Mouse (Mus musculus) hindbrain, embryonic 14.5 days (tissue): ENCODE results near the gene Erh. TPM values are rescaled to one million over a fixed set of nuclear protein-coding genes. Genes with fewer than 3 reads are reported as not detected.

Source experiments
- ATAC-seq: fragments of 200-750 bp; cut with Nextera tagmentation; 2 replicates; pipeline ENCODE4 v1.8.0; 2017; ENCODE audit warnings: moderate number of reproducible peaks, mild to moderate bottlenecking, moderate TSS enrichment, moderate library complexity; ENCODE audit not compliant: low FRiP score
- DNase-seq: peaks from one replicate; pipeline ENCODE4 v3.0.0-alpha.2; 2015; ENCODE audit warnings: low spot score
- H3K27ac ChIP-seq: fragments of 300-500 bp; sonication (generic); 2 replicates; pipeline ENCODE4 v1.5.1; 2014; ENCODE audit warnings: mild to moderate bottlenecking, moderate library complexity
- H3K27me3 ChIP-seq: fragments of 300-500 bp; sonication (generic); 2 replicates; pipeline ENCODE4 v1.6.1; 2014; ENCODE audit warnings: mild to moderate bottlenecking, low read length, mixed read lengths; ENCODE audit not compliant: control insufficient read depth, insufficient read depth
- H3K36me3 ChIP-seq: fragments of 300-500 bp; sonication (generic); replicated peaks from 2 replicates; pipeline ENCODE4 v1.6.1; 2014; ENCODE audit not compliant: control insufficient read depth, insufficient read depth
- H3K4me1 ChIP-seq: fragments of 300-500 bp; sonication (generic); replicated peaks from 2 replicates; pipeline ENCODE4 v1.6.1; 2014; ENCODE audit warnings: antibody characterized with exemption, low read length, mixed read lengths; ENCODE audit not compliant: control insufficient read depth, insufficient read depth
- H3K4me2 ChIP-seq: fragments of 300-500 bp; sonication (generic); replicated peaks from 2 replicates; pipeline ENCODE4 v1.6.1; 2014; ENCODE audit warnings: mild to moderate bottlenecking, moderate library complexity
- H3K4me3 ChIP-seq: fragments of 300-500 bp; sonication (generic); replicated peaks from 2 replicates; pipeline ENCODE4 v1.5.1; 2014; ENCODE audit warnings: mild to moderate bottlenecking, low read length
- H3K9ac ChIP-seq: fragments of 300-500 bp; sonication (generic); 2 replicates; pipeline ENCODE4 v1.6.1; 2014
- H3K9me3 ChIP-seq: fragments of 300-500 bp; sonication (generic); 2 replicates; pipeline ENCODE4 v1.6.1; 2016; ENCODE audit warnings: low read length; ENCODE audit not compliant: control insufficient read depth
- WGBS: fragments of 180-500 bp; shearing (Covaris S2); extraction: QIAGEN DNeasy Blood & Tissue Kit; methylation state at CpG from one replicate; pipeline ENCODE4 v1.1.7; 2014; 5-methylcytosine and 5-hydroxymethylcytosine counted together
- polyA plus RNA-seq: library from polyadenylated mRNA; unstranded; fragments of >200 nt; fragmentation: Nextera tagmentation; extraction: Ambion mirVana; gene quantifications from 2 replicates; pipeline ENCODE4 v1.2.1, GENCODE M21; 2014

Erh gene
- 228 and 237 TPM in 2 replicates for polyA plus RNA-seq

DNA sequence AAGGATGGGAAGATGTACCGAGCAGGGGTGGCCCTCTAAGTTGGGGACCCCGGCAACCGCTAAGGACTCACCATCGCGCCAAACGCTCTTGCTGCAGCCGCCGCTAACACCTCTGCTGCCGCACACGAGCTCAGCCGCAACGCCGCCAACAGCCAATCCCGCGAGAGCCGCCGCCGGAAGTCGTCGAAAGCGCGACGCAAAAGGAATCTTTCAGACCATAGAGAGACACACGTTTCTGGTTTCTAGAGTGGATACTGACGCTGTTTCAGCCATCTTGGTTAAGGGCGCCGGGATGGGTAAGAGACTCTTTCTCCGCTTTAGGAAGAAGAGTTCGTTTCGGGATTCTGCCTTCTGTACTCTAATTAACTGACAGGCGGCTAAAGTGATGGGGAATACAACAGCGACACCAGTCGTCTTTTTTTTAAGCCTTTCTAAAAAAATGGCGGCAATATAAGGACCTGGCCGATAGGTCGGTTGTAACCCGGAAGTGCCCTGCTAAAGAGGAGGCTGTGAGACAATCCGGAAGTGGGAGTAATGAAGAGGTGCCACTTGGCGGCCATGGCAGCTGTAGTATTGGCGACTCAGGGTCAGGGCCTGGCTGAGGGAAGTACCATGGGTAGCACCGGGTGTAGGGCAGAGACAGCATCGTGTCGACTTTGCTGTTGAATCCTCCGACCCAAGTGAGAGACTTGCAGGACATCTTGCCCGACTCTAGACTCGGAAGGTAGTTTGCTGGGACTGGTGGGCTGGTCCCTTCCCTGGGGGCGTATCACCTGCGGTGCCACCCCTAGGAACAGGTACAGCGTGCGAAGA, at the start of gene Erh, which contains the start of gene Slc39a9:
TSS of gene Erh (minus strand) at position 649 of the 813 bp plus-strand sequence.
TSS of gene Slc39a9 (plus strand) at position 191 of the 813 bp plus-strand sequence.
- DNase-seq = peak; percentile 94
- Histone ChIP-seq H3K27me3 (no peaks in the 10 kb centered on the region), H3K27ac (peak within 1 kb of the TSS; percentile 87), H3K9me3 (no peaks in the 10 kb centered on the region), H3K4me2 (peak within 1 kb of the TSS; percentile 89), H3K9ac (peak within 1 kb of the TSS; percentile 93), H3K4me1 (peaks cover 42% of the 10 kb centered on the region), H3K36me3 (peaks cover 38% of the 10 kb centered on the region), H3K4me3 (peak within 1 kb of the TSS; percentile 81)
- ATAC-seq = peak; percentile 96
- under 1% methylated on average over 50 of the region's 50 CpGs for WGBS

GRCm38 (mm10) chr12:80693700-80694099, 49.6 kb upstream of the Erh start:
- 49% methylated on average over 2 of the region's 2 CpGs for WGBS
- no peak for DNase-seq
- H3K9me3 ChIP-seq = no peaks in the 10 kb centered on the region
- no peak overlapping the region for H3K27ac ChIP-seq
- peaks cover 44% of the 10 kb centered on the region for H3K27me3 ChIP-seq
- H3K9ac ChIP-seq = no peak overlapping the region
- ATAC-seq = no peak
- H3K4me1 ChIP-seq = peaks cover 14% of the 10 kb centered on the region; the same call in 1 of the 2 replicates
- H3K4me2 ChIP-seq = no peak overlapping the region
- H3K4me3 ChIP-seq = no peak overlapping the region
- no peaks in the 10 kb centered on the region for H3K36me3 ChIP-seq

DNA sequence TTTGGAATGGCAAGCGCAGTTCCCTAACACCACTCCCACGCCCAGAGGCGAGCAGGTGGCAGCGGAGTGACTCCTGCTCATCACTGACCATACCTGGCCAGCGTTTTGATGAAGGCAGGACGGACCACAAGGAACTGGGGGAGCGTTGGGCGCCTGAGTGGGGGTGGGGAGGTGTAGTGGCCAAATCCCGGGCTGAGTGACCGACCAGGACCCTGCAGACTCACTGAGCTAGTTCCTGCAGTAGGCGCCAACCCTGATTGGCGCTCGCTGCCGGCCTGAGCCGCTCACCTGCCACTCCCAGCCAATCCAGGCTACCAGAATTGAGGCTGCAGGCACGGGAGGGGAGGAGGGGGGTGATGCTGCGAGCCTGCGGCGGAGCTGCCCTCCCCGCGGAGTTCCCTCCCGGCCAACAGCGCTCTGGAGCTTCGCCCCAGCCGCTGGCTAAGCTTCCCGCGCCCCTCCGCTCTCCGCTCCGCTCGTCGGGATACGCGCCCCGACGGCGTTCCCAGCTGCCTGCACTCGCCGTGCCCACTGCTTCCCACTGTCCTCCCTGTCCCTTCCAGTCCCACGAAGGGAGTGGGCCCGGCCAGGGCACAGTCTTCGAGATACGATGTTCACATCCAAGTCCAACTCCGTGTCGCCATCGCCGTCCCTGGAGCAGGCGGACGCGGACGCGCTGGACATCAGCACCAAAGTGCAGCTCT, 48.3 kb upstream of the Erh start, which contains the start of gene Plekhd1:
TSS of gene Plekhd1 (plus strand) at position 323 of the 704 bp plus-strand sequence.
- Histone ChIP-seq H3K36me3 (no peaks in the 10 kb centered on the region), H3K9me3 (no peaks in the 10 kb centered on the region), H3K4me1 (peaks cover 14% of the 10 kb centered on the region; the same call in 1 of the 2 replicates), H3K4me2 (peak within 1 kb of the TSS; percentile 52), H3K4me3 (peak within 1 kb of the TSS; percentile 35), H3K9ac (peak within 1 kb of the TSS; percentile 45; the same call in 1 of the 2 replicates), H3K27ac (no peak within 1 kb of the TSS), H3K27me3 (peaks cover 44% of the 10 kb centered on the region)
- DNase-seq = no peak
- peak; percentile 57; the same call in 1 of the 2 replicates for ATAC-seq
- WGBS = 1% methylated on average over 51 of the region's 52 CpGs

GRCm38 (mm10) chr12:80691671-80692091, 47.5 kb upstream of the Erh start:
- H3K27ac ChIP-seq = no peak overlapping the region
- DNase-seq = no peak

DNA sequence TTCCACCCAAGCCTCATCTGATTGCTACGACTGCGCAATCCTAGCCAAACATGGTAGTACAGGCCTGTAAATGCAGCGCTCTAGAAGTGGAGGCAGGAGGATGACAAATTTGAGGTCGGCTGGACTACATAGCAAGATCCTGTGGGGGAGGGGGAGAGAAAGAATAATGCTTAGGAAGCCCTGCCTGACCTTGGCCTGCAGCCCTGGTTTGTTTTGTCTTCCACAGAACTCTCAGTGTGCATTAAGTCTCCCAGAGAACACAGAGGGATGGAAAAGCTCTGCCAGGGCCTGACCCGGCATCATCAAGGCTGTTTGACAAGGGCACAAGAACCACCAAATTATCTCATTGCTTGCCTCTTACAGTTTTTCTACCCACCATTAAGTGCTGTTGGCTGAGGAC, 45.6 kb upstream of the Erh start:
- H3K4me2 ChIP-seq = no peak overlapping the region
- ATAC-seq (no peak), DNase-seq (no peak)
- peaks cover 42% of the 10 kb centered on the region for H3K27me3 ChIP-seq
- peaks cover 14% of the 10 kb centered on the region; the same call in 1 of the 2 replicates for H3K4me1 ChIP-seq
- H3K4me3 ChIP-seq = no peak overlapping the region
- no peaks in the 10 kb centered on the region for H3K36me3 ChIP-seq
- H3K9me3 ChIP-seq = no peaks in the 10 kb centered on the region
- no peak overlapping the region for H3K27ac ChIP-seq
- WGBS = 51% methylated on average over 5 of the region's 5 CpGs
- no peak overlapping the region for H3K9ac ChIP-seq

More at GRCm38 (mm10) chr12:80691671-80692091, 47.5 kb upstream of the Erh start:
- peak overlapping the region; percentile 52 for H3K4me2 ChIP-seq
- H3K27me3 ChIP-seq = peaks cover 44% of the 10 kb centered on the region
- no peak overlapping the region for H3K9ac ChIP-seq
- H3K4me1 ChIP-seq = peaks cover 14% of the 10 kb centered on the region; the same call in 1 of the 2 replicates
- H3K36me3 ChIP-seq = no peaks in the 10 kb centered on the region
- ATAC-seq = no peak
- no peaks in the 10 kb centered on the region for H3K9me3 ChIP-seq
- peak overlapping the region; percentile 35; the same call in 1 of the 2 replicates for H3K4me3 ChIP-seq
- WGBS = 16% methylated on average over 12 of the region's 12 CpGs

DNA sequence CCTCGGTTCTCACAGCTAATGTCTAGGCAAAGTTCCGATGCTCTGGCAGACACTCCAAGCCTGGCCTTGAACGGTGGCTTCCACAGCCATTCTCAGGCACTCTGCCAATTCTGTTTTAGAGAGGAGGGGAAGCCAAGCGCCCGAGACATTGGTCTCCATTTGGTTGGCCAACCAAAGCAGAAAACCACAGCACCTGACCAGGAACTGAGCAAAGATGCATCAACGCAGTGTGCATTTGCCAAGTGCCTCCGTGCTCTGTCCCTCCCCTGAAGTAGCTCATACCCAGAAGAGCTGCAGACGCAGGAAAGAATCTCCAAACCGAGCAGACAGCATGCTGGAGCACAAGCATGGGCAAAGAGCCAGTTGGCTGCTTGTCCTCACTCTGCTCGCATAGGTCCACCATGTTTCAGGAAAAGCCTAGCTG, 43.7 kb upstream of the Erh start:
- ATAC-seq (no peak), DNase-seq (peak; percentile 66)
- Histone ChIP-seq H3K9ac (no peak overlapping the region), H3K27me3 (peaks cover 23% of the 10 kb centered on the region), H3K27ac (no peak overlapping the region), H3K36me3 (no peaks in the 10 kb centered on the region), H3K4me3 (no peak overlapping the region), H3K4me1 (peaks cover 10% of the 10 kb centered on the region; the same call in 1 of the 2 replicates), H3K9me3 (no peaks in the 10 kb centered on the region), H3K4me2 (no peak overlapping the region)
- WGBS = 63% methylated on average over 10 of the region's 10 CpGs

GRCm38 (mm10) chr12:80684316-80684715, 40.2 kb upstream of the Erh start:
- no peak overlapping the region for H3K27ac ChIP-seq
- WGBS = 75% methylated on average over 3 of the region's 3 CpGs
- no peak for ATAC-seq
- no peak for DNase-seq
- no peak overlapping the region for H3K4me2 ChIP-seq
- H3K36me3 ChIP-seq = peaks cover 7% of the 10 kb centered on the region; the same call in 1 of the 2 replicates
- no peak overlapping the region for H3K9ac ChIP-seq
- H3K9me3 ChIP-seq = no peaks in the 10 kb centered on the region
- no peaks in the 10 kb centered on the region for H3K4me1 ChIP-seq
- H3K4me3 ChIP-seq = no peak overlapping the region
- no peaks in the 10 kb centered on the region for H3K27me3 ChIP-seq

DNA sequence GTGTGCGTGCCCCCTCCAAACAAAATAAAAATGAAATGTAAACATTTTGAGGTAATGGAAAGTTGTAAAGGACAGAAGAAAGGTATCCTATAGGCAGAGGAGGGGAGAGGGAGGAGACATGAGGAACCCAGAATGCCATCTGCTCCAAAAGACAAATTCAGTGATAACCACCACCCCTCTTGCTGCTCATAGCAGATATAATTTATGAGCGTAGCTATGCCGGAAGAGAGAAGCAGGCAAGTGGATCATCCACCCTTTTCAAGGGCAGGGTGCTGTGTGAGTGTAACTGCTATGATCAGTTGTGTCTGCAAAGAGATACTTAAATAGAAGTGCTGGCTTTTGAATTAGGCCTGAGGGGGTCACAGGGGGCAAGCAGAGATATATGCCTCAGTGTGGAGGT, 39.4 kb upstream of the Erh start:
- WGBS = 94% methylated on average over 3 of the region's 3 CpGs
- no peaks in the 10 kb centered on the region for H3K4me1 ChIP-seq
- H3K4me2 ChIP-seq = no peak overlapping the region
- no peaks in the 10 kb centered on the region for H3K27me3 ChIP-seq
- ATAC-seq (no peak), DNase-seq (no peak)
- H3K9ac ChIP-seq = no peak overlapping the region
- no peaks in the 10 kb centered on the region for H3K9me3 ChIP-seq
- H3K27ac ChIP-seq = no peak overlapping the region
- no peak overlapping the region for H3K4me3 ChIP-seq
- peaks cover 13% of the 10 kb centered on the region for H3K36me3 ChIP-seq

GRCm38 (mm10) chr12:80681340-80681739, 37.2 kb upstream of the Erh start:
- peaks cover 25% of the 10 kb centered on the region for H3K36me3 ChIP-seq
- no peaks in the 10 kb centered on the region for H3K9me3 ChIP-seq
- WGBS = 84% methylated on average over 1 of the region's 1 CpGs
- H3K27me3 ChIP-seq = no peaks in the 10 kb centered on the region
- ATAC-seq = no peak
- H3K9ac ChIP-seq = no peak overlapping the region
- peak; percentile 69 for DNase-seq
- H3K4me2 ChIP-seq = no peak overlapping the region
- no peak overlapping the region for H3K4me3 ChIP-seq
- H3K27ac ChIP-seq = no peak overlapping the region
- no peaks in the 10 kb centered on the region for H3K4me1 ChIP-seq
